Mouse (Mus musculus) liver, postnatal 0 days (tissue): ENCODE data around the gene Ccdc70.

Experiments
- CTCF ChIP-seq: sonication (generic); IDR thresholded peaks from 2 replicates; pipeline ENCODE4 v1.5.1; 2016; ENCODE audit warnings: antibody characterized with exemption, low read depth
- EP300 ChIP-seq: IDR thresholded peaks from 2 replicates; pipeline ENCODE4 v1.6.1; 2016; ENCODE audit warnings: antibody characterized with exemption, low read depth, mild to moderate bottlenecking

DNA sequence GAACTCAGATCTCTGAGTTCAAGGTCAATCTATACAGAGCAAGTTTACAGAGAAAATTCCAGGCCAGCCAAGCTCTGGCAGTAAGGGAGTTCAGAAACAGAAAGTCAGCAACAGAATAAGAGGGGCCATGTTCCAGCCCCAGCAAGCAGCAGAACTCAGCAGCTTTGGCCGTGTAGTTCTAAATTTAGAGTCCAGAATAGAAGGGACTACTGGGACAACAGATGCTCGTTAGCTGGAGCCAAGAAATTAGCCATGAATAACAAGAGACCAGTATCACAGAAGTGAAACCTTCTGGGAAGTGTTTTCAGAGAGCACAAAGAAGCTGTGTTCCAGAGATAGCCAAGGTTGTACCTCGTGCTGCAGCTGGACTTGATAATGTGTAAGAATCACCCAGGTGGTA lies 39.8 kb downstream of the Ccdc70 start:
- TF ChIP-seq CTCF (no peak), EP300 (no peak)
